Mouse (Mus musculus) midbrain, embryonic 11.5 days (tissue): Measurements from ENCODE around the gene Stam2. TPM values are rescaled to one million over a fixed set of nuclear protein-coding genes. Genes with fewer than 3 reads are reported as not detected.
A peak's percentile ranks its signal among the peaks of the same experiment; 100 is the strongest.

Experiments
- ATAC-seq: fragments of 200-750 bp; cut with Nextera tagmentation; 2 replicates; pipeline ENCODE4 v1.8.0; 2017; ENCODE audit warnings: moderate TSS enrichment, moderate library complexity; ENCODE audit not compliant: low FRiP score
- DNase-seq: peaks from one replicate; pipeline ENCODE4 v3.0.0; 2015; ENCODE audit warnings: low spot score; ENCODE audit errors: missing footprints
- H3K27ac ChIP-seq: fragments of 300-500 bp; sonication (generic); 2 replicates; pipeline ENCODE4 v1.5.1; 2014; ENCODE audit warnings: low read depth, low read length
- H3K27me3 ChIP-seq: fragments of 300-500 bp; sonication (generic); 2 replicates; pipeline ENCODE4 v1.6.1; 2014; ENCODE audit warnings: mild to moderate bottlenecking, low read length, moderate library complexity, mixed read lengths; ENCODE audit not compliant: control insufficient read depth, insufficient read depth
- H3K36me3 ChIP-seq: fragments of 300-500 bp; sonication (generic); 2 replicates; pipeline ENCODE4 v1.6.1; 2014; ENCODE audit warnings: mild to moderate bottlenecking, low read length, moderate library complexity, mixed read lengths; ENCODE audit not compliant: control insufficient read depth, insufficient read depth
- H3K4me1 ChIP-seq: fragments of 300-500 bp; sonication (generic); 2 replicates; pipeline ENCODE4 v1.6.1; 2014; ENCODE audit warnings: low read length; ENCODE audit not compliant: control insufficient read depth, insufficient read depth
- H3K4me2 ChIP-seq: fragments of 300-500 bp; sonication (generic); 2 replicates; pipeline ENCODE4 v1.6.1; 2014; ENCODE audit warnings: mild to moderate bottlenecking, moderate library complexity
- H3K4me3 ChIP-seq: fragments of 300-500 bp; sonication (generic); 2 replicates; pipeline ENCODE4 v1.5.1; 2014; ENCODE audit warnings: low read depth, low read length
- H3K9ac ChIP-seq: fragments of 300-500 bp; sonication (generic); 2 replicates; pipeline ENCODE4 v1.6.1; 2014; ENCODE audit warnings: low read length
- H3K9me3 ChIP-seq: fragments of 300-500 bp; sonication (generic); 2 replicates; pipeline ENCODE4 v1.6.1; 2016; ENCODE audit warnings: low read length; ENCODE audit not compliant: control insufficient read depth
- WGBS: fragments of 180-500 bp; shearing (Covaris S2); extraction: QIAGEN DNeasy Blood & Tissue Kit; methylation state at CpG from one replicate; pipeline ENCODE4 v1.1.7; 2014; 5-methylcytosine and 5-hydroxymethylcytosine counted together
- polyA plus RNA-seq: library from polyadenylated mRNA; unstranded; fragments of >200 nt; fragmentation: Nextera tagmentation; extraction: Ambion mirVana; gene quantifications from 2 replicates; pipeline ENCODE4 v1.2.1, GENCODE M21; 2014

Stam2 gene
- 44.4 and 45.9 TPM in 2 replicates for polyA plus RNA-seq

DNA sequence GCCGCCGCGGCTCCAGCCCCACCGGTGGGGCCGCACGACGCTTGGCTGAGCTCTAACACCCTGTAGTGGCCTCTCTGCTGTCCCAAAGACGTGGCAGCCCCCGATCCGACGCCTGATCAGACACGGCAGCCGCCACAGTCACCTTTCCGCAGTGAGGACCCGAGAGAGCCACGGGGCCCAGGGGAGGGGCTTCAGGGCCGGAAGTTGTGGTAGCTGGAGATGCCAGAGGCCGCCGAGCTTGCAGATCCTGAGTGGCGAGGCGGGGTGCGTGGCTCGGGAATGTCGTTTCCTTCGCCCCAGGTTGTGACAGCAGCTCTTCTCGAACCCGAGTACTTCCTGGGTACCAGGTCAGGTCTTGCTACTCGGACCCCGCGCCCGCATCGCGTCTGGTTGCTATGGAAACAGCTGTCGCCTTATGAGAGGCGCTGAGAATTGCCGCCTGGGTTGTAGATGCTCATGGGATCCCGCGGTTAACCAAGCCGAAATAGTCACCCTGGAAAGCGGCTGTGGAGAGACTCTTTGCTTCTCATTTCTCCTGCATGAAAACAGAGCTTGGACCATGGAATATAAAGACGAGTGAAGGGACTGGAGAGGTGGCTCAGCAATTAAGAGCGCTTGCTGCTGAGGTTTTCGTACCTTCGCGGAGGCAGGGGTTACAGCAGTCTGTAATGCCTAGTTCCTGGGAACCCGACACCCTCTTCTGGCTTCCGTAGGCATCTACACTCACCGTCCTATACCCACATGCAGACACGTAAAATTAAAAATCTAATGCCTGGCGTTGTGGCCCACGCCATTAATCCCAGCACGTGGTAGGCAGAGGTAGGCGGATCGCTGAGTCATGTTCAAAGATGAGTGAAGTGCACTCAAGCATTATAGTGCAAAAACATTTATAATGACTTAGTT, at the start of gene Stam2:
Stam2 (minus strand) TSS at position 26 of the 903 bp plus-strand sequence.
- H3K9ac ChIP-seq, result peak within 1 kb of the TSS; percentile 86
- DNase-seq (peak; percentile 99), ATAC-seq (peak; percentile 95)
- H3K4me3 ChIP-seq, result peak within 1 kb of the TSS; percentile 85
- H3K36me3 ChIP-seq, result no peaks in the 10 kb centered on the region
- no peaks in the 10 kb centered on the region for H3K9me3 ChIP-seq
- peak within 1 kb of the TSS; percentile 40 for H3K4me2 ChIP-seq
- H3K27me3 ChIP-seq, result no peaks in the 10 kb centered on the region
- 9% methylated on average over 53 of the region's 54 CpGs for WGBS
- H3K4me1 ChIP-seq, result peaks cover 8% of the 10 kb centered on the region; the same call in 1 of the 2 replicates
- H3K27ac ChIP-seq, result peak within 1 kb of the TSS; percentile 85

- Histone ChIP-seq H3K9me3 (no peaks in the 10 kb centered on the region), H3K9ac (no peak overlapping the region), H3K4me1 (no peaks in the 10 kb centered on the region), H3K4me2 (no peak overlapping the region), H3K27me3 (no peaks in the 10 kb centered on the region), H3K27ac (no peak overlapping the region), H3K36me3 (no peaks in the 10 kb centered on the region), H3K4me3 (no peak overlapping the region)
- ATAC-seq, result 0 out of 2 replicates have a peak, but pooled peaks have one; percentile 40
- 67% methylated on average over 3 of the region's 3 CpGs for WGBS
- DNase-seq, result peak; percentile 67
Measured at GRCm38 (mm10) chr2:52785106-52785721, 43.1 kb upstream of the Stam2 start.

GRCm38 (mm10) chr2:52779987-52780386, 37.9 kb upstream of the Stam2 start:
- Histone ChIP-seq H3K27me3 (no peaks in the 10 kb centered on the region), H3K36me3 (no peaks in the 10 kb centered on the region), H3K4me2 (no peak overlapping the region), H3K9me3 (no peaks in the 10 kb centered on the region), H3K27ac (no peak overlapping the region), H3K9ac (no peak overlapping the region), H3K4me1 (no peaks in the 10 kb centered on the region), H3K4me3 (no peak overlapping the region)
- WGBS, result 85% methylated on average over 10 of the region's 10 CpGs
- no peak for ATAC-seq
- DNase-seq, result no peak

GRCm38 (mm10) chr2:52779381-52779780, 37.3 kb upstream of the Stam2 start:
- no peak for ATAC-seq
- H3K9ac ChIP-seq, result no peak overlapping the region

GRCm38 (mm10) chr2:52777839-52778238, 35.8 kb upstream of the Stam2 start:
- Histone ChIP-seq H3K4me3 (no peak overlapping the region), H3K4me2 (no peak overlapping the region), H3K27ac (no peak overlapping the region), H3K9ac (no peak overlapping the region), H3K36me3 (no peaks in the 10 kb centered on the region), H3K27me3 (no peaks in the 10 kb centered on the region), H3K4me1 (peaks cover 2% of the 10 kb centered on the region), H3K9me3 (no peaks in the 10 kb centered on the region)
- DNase-seq (no peak), ATAC-seq (no peak)
- 100% methylated on average over 2 of the region's 2 CpGs for WGBS

More at GRCm38 (mm10) chr2:52779381-52779780, 37.3 kb upstream of the Stam2 start:
- H3K9me3 ChIP-seq, result no peaks in the 10 kb centered on the region
- WGBS, result 86% methylated on average over 9 of the region's 9 CpGs
- no peak overlapping the region for H3K4me3 ChIP-seq
- no peaks in the 10 kb centered on the region for H3K4me1 ChIP-seq
- no peaks in the 10 kb centered on the region for H3K27me3 ChIP-seq
- H3K4me2 ChIP-seq, result no peak overlapping the region
- H3K36me3 ChIP-seq, result no peaks in the 10 kb centered on the region
- H3K27ac ChIP-seq, result no peak overlapping the region
- DNase-seq, result no peak

DNA sequence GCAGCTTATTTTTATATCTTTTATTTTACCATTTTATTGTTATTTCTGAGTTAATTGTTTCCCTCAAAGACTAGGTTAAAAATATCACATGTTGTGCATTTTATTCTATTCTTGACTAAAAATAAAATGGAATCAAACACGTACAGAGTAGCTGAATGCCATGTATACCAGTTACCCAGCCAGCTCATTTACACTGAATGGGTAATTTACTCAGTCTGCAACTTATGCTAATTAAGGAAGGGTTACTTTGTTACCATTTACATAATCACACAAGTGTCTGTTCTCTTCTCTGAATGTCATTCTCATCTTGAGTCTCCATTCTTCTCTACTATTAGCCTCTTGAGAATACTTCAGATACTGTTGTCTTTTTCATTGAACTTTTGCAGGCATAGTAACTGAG, 32.3 kb upstream of the Stam2 start:
- Histone ChIP-seq H3K4me2 (no peak overlapping the region), H3K9me3 (no peaks in the 10 kb centered on the region), H3K9ac (no peak overlapping the region), H3K27me3 (no peaks in the 10 kb centered on the region), H3K36me3 (no peaks in the 10 kb centered on the region), H3K27ac (no peak overlapping the region), H3K4me1 (peaks cover 4% of the 10 kb centered on the region), H3K4me3 (no peak overlapping the region)
- 0 out of 2 replicates have a peak, but pooled peaks have one; percentile 24 for ATAC-seq
- WGBS, result 59% methylated on average over 1 of the region's 1 CpGs
- DNase-seq, result peak; percentile 74

GRCm38 (mm10) chr2:52772774-52773393, 30.8 kb upstream of the Stam2 start:
- peak; percentile 75 for DNase-seq
- no peak overlapping the region for H3K27ac ChIP-seq
- no peaks in the 10 kb centered on the region for H3K9me3 ChIP-seq
- H3K4me1 ChIP-seq, result peaks cover 4% of the 10 kb centered on the region
- no peak overlapping the region for H3K9ac ChIP-seq
- no peak overlapping the region for H3K4me3 ChIP-seq
- no peaks in the 10 kb centered on the region for H3K27me3 ChIP-seq
- no peak overlapping the region for H3K4me2 ChIP-seq
- no peaks in the 10 kb centered on the region for H3K36me3 ChIP-seq
- 30% methylated on average over 5 of the region's 5 CpGs for WGBS
- peak; percentile 70 for ATAC-seq

GRCm38 (mm10) chr2:52765130-52765529, 23.0 kb upstream of the Stam2 start:
- Histone ChIP-seq H3K9ac (no peak overlapping the region), H3K27me3 (no peaks in the 10 kb centered on the region), H3K9me3 (no peaks in the 10 kb centered on the region), H3K27ac (no peak overlapping the region), H3K4me2 (no peak overlapping the region), H3K4me1 (no peaks in the 10 kb centered on the region), H3K36me3 (no peaks in the 10 kb centered on the region), H3K4me3 (no peak overlapping the region)
- WGBS, result 91% methylated on average over 6 of the region's 6 CpGs
- ATAC-seq (no peak), DNase-seq (no peak)

GRCm38 (mm10) chr2:52763891-52764290, 21.8 kb upstream of the Stam2 start:
- H3K9ac ChIP-seq, result no peak overlapping the region
- H3K4me3 ChIP-seq, result no peak overlapping the region
- H3K9me3 ChIP-seq, result no peaks in the 10 kb centered on the region
- DNase-seq (no peak), ATAC-seq (no peak)
- no peaks in the 10 kb centered on the region for H3K4me1 ChIP-seq
- no peaks in the 10 kb centered on the region for H3K36me3 ChIP-seq
- WGBS, result 91% methylated on average over 14 of the region's 14 CpGs
- H3K4me2 ChIP-seq, result no peak overlapping the region
- no peak overlapping the region for H3K27ac ChIP-seq
- no peaks in the 10 kb centered on the region for H3K27me3 ChIP-seq
